Mouse (Mus musculus) heart, embryonic 11.5 days (tissue): ENCODE data around the gene Cdc14a. TPM values are rescaled to one million over a fixed set of nuclear protein-coding genes. Genes with fewer than 3 reads are reported as not detected.

Source experiments
- ATAC-seq: fragments of 200-750 bp; cut with Nextera tagmentation; replicated peaks from 2 replicates; pipeline ENCODE4 v1.8.0; 2017; ENCODE audit warnings: moderate library complexity; ENCODE audit not compliant: insufficient number of reproducible peaks, low FRiP score, low TSS enrichment
- H3K27ac ChIP-seq: fragments of 300-500 bp; sonication (generic); 2 replicates; pipeline ENCODE4 v1.5.1; 2014; ENCODE audit warnings: mild to moderate bottlenecking, low read depth, low read length
- H3K27me3 ChIP-seq: fragments of 300-500 bp; sonication (generic); 2 replicates; pipeline ENCODE4 v1.6.1; 2014; ENCODE audit warnings: mild to moderate bottlenecking, low read length, mixed read lengths; ENCODE audit not compliant: control insufficient read depth, insufficient read depth
- H3K36me3 ChIP-seq: fragments of 300-500 bp; sonication (generic); 2 replicates; pipeline ENCODE4 v1.6.1; 2014; ENCODE audit warnings: mild to moderate bottlenecking, low read length, moderate library complexity, mixed read lengths; ENCODE audit not compliant: control insufficient read depth, insufficient read depth
- H3K4me1 ChIP-seq: fragments of 300-500 bp; sonication (generic); 2 replicates; pipeline ENCODE4 v1.6.1; 2014; ENCODE audit warnings: low read length; ENCODE audit not compliant: control insufficient read depth, insufficient read depth
- H3K4me2 ChIP-seq: fragments of 300-500 bp; sonication (generic); 2 replicates; pipeline ENCODE4 v1.6.1; 2014; ENCODE audit warnings: mild to moderate bottlenecking, moderate library complexity
- H3K4me3 ChIP-seq: fragments of 300-500 bp; sonication (generic); 2 replicates; pipeline ENCODE4 v1.5.1; 2014; ENCODE audit warnings: low read depth, low read length
- H3K9ac ChIP-seq: fragments of 300-500 bp; sonication (generic); 2 replicates; pipeline ENCODE4 v1.6.1; 2014; ENCODE audit warnings: mild to moderate bottlenecking, low read depth, low read length, moderate library complexity
- H3K9me3 ChIP-seq: fragments of 300-500 bp; sonication (generic); replicated peaks from 2 replicates; pipeline ENCODE4 v1.6.1; 2016; ENCODE audit warnings: low read length; ENCODE audit not compliant: control insufficient read depth
- WGBS: fragments of 180-500 bp; shearing (Covaris S2); extraction: QIAGEN DNeasy Blood & Tissue Kit; methylation state at CpG from one replicate; pipeline ENCODE4 v1.1.7; 2014; ENCODE audit not compliant: insufficient replicate concordance; 5-methylcytosine and 5-hydroxymethylcytosine counted together
- polyA plus RNA-seq: library from polyadenylated mRNA; unstranded; fragments of >200 nt; fragmentation: Nextera tagmentation; extraction: Ambion mirVana; gene quantifications from 2 replicates; pipeline ENCODE4 v1.2.1, GENCODE M21; 2014

The Cdc14a gene
- polyA plus RNA-seq, 1 experiment from 2014 or later: 6.3 TPM

GRCm38 (mm10) chr3:116232763-116233162 lies 191.1 kb downstream of the Cdc14a start:
- no peak overlapping the region for H3K4me2 ChIP-seq
- no peaks in the 10 kb centered on the region for H3K36me3 ChIP-seq
- no peaks in the 10 kb centered on the region for H3K27me3 ChIP-seq
- WGBS: 80% methylated on average over 5 of the region's 5 CpGs
- ATAC-seq: no peak
- H3K9me3 ChIP-seq: no peaks in the 10 kb centered on the region
- H3K9ac ChIP-seq: no peak overlapping the region
- no peak overlapping the region for H3K27ac ChIP-seq
- H3K4me3 ChIP-seq: no peak overlapping the region
- H3K4me1 ChIP-seq: no peaks in the 10 kb centered on the region

- Histone ChIP-seq H3K36me3 (no peaks in the 10 kb centered on the region), H3K4me3 (no peak overlapping the region), H3K9ac (no peak overlapping the region), H3K9me3 (no peaks in the 10 kb centered on the region), H3K27ac (no peak overlapping the region), H3K4me1 (no peaks in the 10 kb centered on the region), H3K4me2 (no peak overlapping the region), H3K27me3 (no peaks in the 10 kb centered on the region)
- no peak for ATAC-seq
- WGBS: 71% methylated on average over 4 of the region's 4 CpGs
Measured at GRCm38 (mm10) chr3:116229336-116229735, 194.5 kb downstream of the Cdc14a start.

DNA sequence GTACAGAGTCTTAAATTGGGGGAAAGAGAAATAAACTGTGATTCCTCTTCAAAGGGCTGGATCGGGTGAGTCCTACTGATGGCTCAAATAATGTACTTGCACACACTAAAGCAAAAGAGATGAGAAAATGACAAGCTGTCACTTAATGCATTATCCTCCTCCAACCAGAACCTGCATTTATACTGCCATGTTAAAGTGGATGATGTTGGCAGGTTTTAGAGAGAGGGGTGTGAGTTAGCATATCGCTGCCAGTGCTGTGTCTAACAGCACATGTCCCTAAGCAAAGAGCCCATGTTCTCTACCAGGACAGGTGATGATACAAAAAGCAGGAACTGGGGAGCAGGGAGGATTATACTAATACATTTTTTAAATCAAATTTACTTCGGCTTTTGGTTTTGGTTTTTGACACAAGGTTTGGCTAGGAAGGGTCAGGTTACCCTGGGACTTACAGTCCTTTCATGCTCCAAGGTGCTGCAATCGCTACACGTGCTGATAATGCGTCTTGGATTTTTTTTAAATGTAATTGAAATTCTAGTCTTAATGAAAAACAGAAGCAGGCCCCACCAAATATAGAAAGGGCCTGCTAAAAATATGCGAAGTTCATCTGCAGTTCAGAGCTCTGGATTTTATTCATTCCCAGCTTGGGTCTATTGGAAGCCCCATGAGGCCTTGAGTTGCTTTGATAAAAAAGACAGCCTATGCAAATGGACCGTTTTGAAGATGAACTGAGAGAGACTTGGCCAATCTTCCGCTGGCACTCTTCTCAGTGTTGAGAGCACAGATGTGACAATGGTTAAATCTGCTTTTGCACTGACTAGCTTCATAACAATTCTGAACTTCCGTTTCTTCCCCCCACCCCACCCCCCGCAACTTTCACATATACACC lies 195.2 kb downstream of the Cdc14a start:
- WGBS: 59% methylated on average over 11 of the region's 11 CpGs
- Histone ChIP-seq H3K27me3 (no peaks in the 10 kb centered on the region), H3K36me3 (no peaks in the 10 kb centered on the region), H3K9ac (no peak overlapping the region), H3K4me2 (no peak overlapping the region), H3K4me1 (no peaks in the 10 kb centered on the region), H3K4me3 (no peak overlapping the region), H3K27ac (no peak overlapping the region), H3K9me3 (no peaks in the 10 kb centered on the region)
- no peak for ATAC-seq

- H3K36me3 ChIP-seq: no peaks in the 10 kb centered on the region
- no peaks in the 10 kb centered on the region for H3K9me3 ChIP-seq
- H3K4me1 ChIP-seq: no peaks in the 10 kb centered on the region
- H3K27ac ChIP-seq: no peak overlapping the region
- no peak overlapping the region for H3K4me2 ChIP-seq
- H3K4me3 ChIP-seq: no peak overlapping the region
- H3K9ac ChIP-seq: no peak overlapping the region
- no peak for ATAC-seq
- WGBS: 76% methylated on average over 5 of the region's 5 CpGs
- no peaks in the 10 kb centered on the region for H3K27me3 ChIP-seq
Measured at GRCm38 (mm10) chr3:116227383-116227782, 196.4 kb downstream of the Cdc14a start.

- H3K4me2 ChIP-seq: no peak overlapping the region
- H3K4me3 ChIP-seq: no peak overlapping the region
- no peak for ATAC-seq
- no peaks in the 10 kb centered on the region for H3K4me1 ChIP-seq
- no peak overlapping the region for H3K9ac ChIP-seq
- 79% methylated on average over 6 of the region's 6 CpGs for WGBS
- H3K27ac ChIP-seq: no peak overlapping the region
- no peaks in the 10 kb centered on the region for H3K27me3 ChIP-seq
- H3K9me3 ChIP-seq: no peaks in the 10 kb centered on the region
- no peaks in the 10 kb centered on the region for H3K36me3 ChIP-seq
Measured at GRCm38 (mm10) chr3:116226915-116227314, 196.9 kb downstream of the Cdc14a start.

Other genes starting within 250 kb of the Cdc14a start
- gene Gpr88, start 170.5 kb downstream of the Cdc14a start, polyA plus RNA-seq: 0.11 and 0.34 TPM in 2 replicates
- 68.6 and 71.2 TPM in 2 replicates for gene Rtca, start 84.2 kb upstream of the Cdc14a start, polyA plus RNA-seq
- 21.7 and 26.7 TPM in 2 replicates for gene Dbt, start 89.0 kb upstream of the Cdc14a start, polyA plus RNA-seq
- 31.5 and 34.5 TPM in 2 replicates for gene Lrrc39, start 138.9 kb upstream of the Cdc14a start, polyA plus RNA-seq
- 18.1 and 23.9 TPM in 2 replicates for gene Sass6, start 170.9 kb upstream of the Cdc14a start, polyA plus RNA-seq
- 19.9 and 20.7 TPM in 2 replicates for gene Trmt13, start 190.6 kb upstream of the Cdc14a start, polyA plus RNA-seq
- 64.2 and 66.8 TPM in 2 replicates for gene Mfsd14a, start 238.6 kb upstream of the Cdc14a start, polyA plus RNA-seq